Mouse (Mus musculus) CD4-positive, CD25-positive, alpha-beta regulatory T cell, adult 4 months (primary cell): ENCODE measurements around the gene Spout1. TPM values are rescaled to one million over a fixed set of nuclear protein-coding genes. Genes with fewer than 3 reads are reported as not detected.
A peak's percentile ranks its signal among the peaks of the same experiment; 100 is the strongest.

Experiments
- ATAC-seq: one replicate; pipeline ENCODE4 v1.8.0; 2017
- polyA plus RNA-seq, 2 experiments: library from polyadenylated mRNA; unstranded; fragments of 100-300 nt; shearing (Covaris generic); gene quantifications; one replicate each; pipeline ENCODE4 v1.2.1; 2017

The Spout1 gene
- polyA plus RNA-seq, 2 experiments from 2014 or later, result 30.2 to 50.9 TPM

DNA sequence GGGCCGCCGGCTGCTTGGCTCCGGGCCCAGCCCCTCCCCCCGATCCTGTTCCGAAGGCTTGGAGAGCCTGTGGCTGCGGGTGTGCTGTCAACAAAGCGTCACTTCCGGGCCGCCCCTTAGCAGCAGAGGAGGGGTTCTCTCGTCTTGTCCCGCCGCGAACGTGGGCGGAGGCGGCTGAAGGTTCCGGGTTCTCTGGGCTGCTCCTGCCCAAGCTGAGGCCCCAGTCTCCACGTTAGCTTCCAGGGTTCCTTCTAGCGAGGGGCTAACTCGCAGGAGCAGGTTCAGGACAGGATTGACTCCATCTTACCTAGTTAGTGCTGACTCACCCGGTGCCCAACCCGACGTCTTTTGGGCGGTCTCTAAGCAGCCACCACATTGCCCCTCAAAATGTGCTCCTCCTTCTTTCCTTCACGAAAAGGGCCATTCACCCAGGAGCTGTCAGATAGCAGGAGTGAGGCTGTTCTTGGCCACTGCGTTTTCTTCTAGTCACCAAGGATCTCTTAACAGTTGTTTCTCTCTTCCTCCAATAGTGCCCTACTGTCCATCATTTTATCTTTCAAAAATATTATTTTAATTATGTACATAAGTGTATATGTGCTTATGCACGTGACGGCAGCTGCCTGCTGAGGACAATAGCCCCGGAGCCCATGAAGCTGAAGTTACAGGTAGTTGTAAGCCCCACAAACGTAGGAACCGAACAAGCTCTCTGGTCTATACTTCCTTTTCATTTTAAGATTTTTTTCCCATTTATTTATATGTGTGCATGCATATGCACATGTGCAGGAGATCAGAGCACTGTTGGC, 53.6 kb downstream of the Spout1 start, which contains the start of gene Zer1:
Zer1 (minus strand) TSS at position 114 of the 803 bp plus-strand sequence.
- ATAC-seq, result peak; percentile 83

GRCm38 (mm10) chr2:30123729-30124471, 54.4 kb downstream of the Spout1 start:
- ATAC-seq, result peak; percentile 48

Other genes starting within 250 kb of the Spout1 start
- 10 to 100 TPM; 61.6 to 82.4 TPM for gene Gle1, start 243.0 kb downstream of the Spout1 start, polyA plus RNA-seq
- gene Sptan1, start 212.9 kb downstream of the Spout1 start, polyA plus RNA-seq, result 100 to 1,000 TPM in 1 of 2 experiments, 10 to 100 TPM in 1; 70.4 to 103 TPM
- gene Wdr34, start 129.6 kb downstream of the Spout1 start, polyA plus RNA-seq, result 1 to 10 TPM; 1.5 to 2.0 TPM
- 100 to 1,000 TPM; 362 to 387 TPM for gene Set, start 121.1 kb downstream of the Spout1 start, polyA plus RNA-seq
- gene Pkn3, start 100.8 kb downstream of the Spout1 start, polyA plus RNA-seq, result under 1 TPM; 0.16 to 0.48 TPM
- 10 to 100 TPM; 32.3 to 44.9 TPM for gene Zdhhc12, start 84.8 kb downstream of the Spout1 start, polyA plus RNA-seq
- gene Zer1, start 53.9 kb downstream of the Spout1 start, polyA plus RNA-seq, result 10 to 100 TPM; 18.5 to 25.5 TPM
- gene Tbc1d13, start 44.7 kb downstream of the Spout1 start, polyA plus RNA-seq, result 10 to 100 TPM; 10.9 to 11.3 TPM
- gene Endog, start 7.0 kb downstream of the Spout1 start, polyA plus RNA-seq, result 1 to 10 TPM; 1.3 to 2.5 TPM
- gene Kyat1, start 27.4 kb upstream of the Spout1 start, polyA plus RNA-seq, result 10 to 100 TPM in 1 of 2 experiments, 1 to 10 TPM in 1; 9.9 to 13.4 TPM
- 10 to 100 TPM; 27.2 to 36.9 TPM for gene Lrrc8a, start 59.3 kb upstream of the Spout1 start, polyA plus RNA-seq
- gene Gm28035, start 62.1 kb upstream of the Spout1 start, polyA plus RNA-seq, result under 1 TPM in 1 of 2 experiments, not detected in 1; 0.25 TPM
- gene Phyhd1, start 87.7 kb upstream of the Spout1 start, polyA plus RNA-seq, result 1 to 10 TPM; 2.8 to 4.4 TPM
- gene Gm28038, start 102.6 kb upstream of the Spout1 start, polyA plus RNA-seq, result 1 to 10 TPM in 1 of 2 experiments, not detected in 1; 2.4 TPM
- 10 to 100 TPM; 11.3 to 12.8 TPM for gene Dolk, start 107.9 kb upstream of the Spout1 start, polyA plus RNA-seq
- gene Nup188, start 107.9 kb upstream of the Spout1 start, polyA plus RNA-seq, result 10 to 100 TPM; 23.3 to 44.4 TPM
- gene Sh3glb2, start 180.9 kb upstream of the Spout1 start, polyA plus RNA-seq, result 100 to 1,000 TPM in 1 of 2 experiments, 10 to 100 TPM in 1; 86.1 to 129 TPM
- gene Miga2, start 185.8 kb upstream of the Spout1 start, polyA plus RNA-seq, result 1 to 10 TPM; 5.0 to 8.3 TPM
- gene Dolpp1, start 213.8 kb upstream of the Spout1 start, polyA plus RNA-seq, result 10 to 100 TPM; 16.9 to 28.1 TPM
- 1 to 10 TPM; 1.1 to 2.2 TPM for gene Crat, start 237.4 kb upstream of the Spout1 start, polyA plus RNA-seq
- gene Ptpa, start 237.6 kb upstream of the Spout1 start, polyA plus RNA-seq, result 10 to 100 TPM; 37.8 to 86.7 TPM